Mouse (Mus musculus) cortical plate, adult 2 months (tissue): ENCODE measurements around the gene Cul9.
A peak's percentile ranks its signal among the peaks of the same experiment; 100 is the strongest.

ENCODE experiments used
- CTCF ChIP-seq: fragments of 200-500 bp; IDR thresholded peaks from 2 replicates; pipeline ENCODE4 v1.5.1; 2011; ENCODE audit warnings: mild to moderate bottlenecking, control low read depth, low read length; ENCODE audit not compliant: insufficient read depth; ENCODE audit errors: extremely low read depth
- POLR2A ChIP-seq: fragments of 200-500 bp; IDR thresholded peaks from 2 replicates; pipeline ENCODE4 v1.6.1; 2011; ENCODE audit warnings: mild to moderate bottlenecking, low read length, control low read depth; ENCODE audit not compliant: insufficient read depth; ENCODE audit errors: extremely low read depth

GRCm38 (mm10) chr17:46552841-46553423, 6.7 kb upstream of the Cul9 start:
- no peak for TF ChIP-seq CTCF
- peak; percentile 83 for TF ChIP-seq POLR2A
